Mouse (Mus musculus) kidney, embryonic 16.5 days (tissue): Measurements from ENCODE around the gene Pklr. TPM values are rescaled to one million over a fixed set of nuclear protein-coding genes. Genes with fewer than 3 reads are reported as not detected.
"Not testable (repeated sequence)": the region's sequence is repeated elsewhere in the genome, so short reads cannot be mapped to it uniquely, and the experiment has no call there.

Experiments
- ATAC-seq: fragments of 200-750 bp; cut with Nextera tagmentation; 2 replicates; pipeline ENCODE4 v1.8.0; 2017; ENCODE audit warnings: moderate TSS enrichment; ENCODE audit not compliant: low FRiP score, low TSS enrichment
- H3K27ac ChIP-seq: fragments of 300-500 bp; sonication (generic); 2 replicates; pipeline ENCODE4 v1.5.1; 2014; ENCODE audit warnings: low read length
- H3K27me3 ChIP-seq: fragments of 300-500 bp; sonication (generic); 2 replicates; pipeline ENCODE4 v1.6.1; 2014; ENCODE audit warnings: low read length, control low read depth, mixed read lengths; ENCODE audit not compliant: insufficient read depth
- H3K36me3 ChIP-seq: fragments of 300-500 bp; sonication (generic); 2 replicates; pipeline ENCODE4 v1.6.1; 2014; ENCODE audit warnings: low read length, control low read depth, mixed read lengths; ENCODE audit not compliant: insufficient read depth
- H3K4me1 ChIP-seq: fragments of 300-500 bp; sonication (generic); 2 replicates; pipeline ENCODE4 v1.6.1; 2014; ENCODE audit warnings: low read length, control low read depth, mixed read lengths; ENCODE audit not compliant: insufficient read depth
- H3K4me2 ChIP-seq: fragments of 300-500 bp; sonication (generic); replicated peaks from 2 replicates; pipeline ENCODE4 v1.6.1; 2014; ENCODE audit warnings: low read depth, low read length
- H3K4me3 ChIP-seq: fragments of 300-500 bp; sonication (generic); 2 replicates; pipeline ENCODE4 v1.5.1; 2014; ENCODE audit warnings: mild to moderate bottlenecking, low read length
- H3K9ac ChIP-seq: fragments of 300-500 bp; sonication (generic); replicated peaks from 2 replicates; pipeline ENCODE4 v1.6.1; 2014; ENCODE audit warnings: low read length
- H3K9me3 ChIP-seq: fragments of 300-500 bp; sonication (generic); 2 replicates; pipeline ENCODE4 v1.6.1; 2016; ENCODE audit warnings: low read length, control low read depth
- WGBS: fragments of 180-500 bp; shearing (Covaris S2); extraction: QIAGEN DNeasy Blood & Tissue Kit; methylation state at CpG from one replicate; pipeline ENCODE4 v1.1.7; 2014; 5-methylcytosine and 5-hydroxymethylcytosine counted together
- polyA plus RNA-seq: library from polyadenylated mRNA; unstranded; fragments of >200 nt; fragmentation: Nextera tagmentation; extraction: Ambion mirVana; gene quantifications from 2 replicates; pipeline ENCODE4 v1.2.1, GENCODE M21; 2015

The Pklr gene
- polyA plus RNA-seq, 1 experiment from 2014 or later: 5.0 TPM

DNA sequence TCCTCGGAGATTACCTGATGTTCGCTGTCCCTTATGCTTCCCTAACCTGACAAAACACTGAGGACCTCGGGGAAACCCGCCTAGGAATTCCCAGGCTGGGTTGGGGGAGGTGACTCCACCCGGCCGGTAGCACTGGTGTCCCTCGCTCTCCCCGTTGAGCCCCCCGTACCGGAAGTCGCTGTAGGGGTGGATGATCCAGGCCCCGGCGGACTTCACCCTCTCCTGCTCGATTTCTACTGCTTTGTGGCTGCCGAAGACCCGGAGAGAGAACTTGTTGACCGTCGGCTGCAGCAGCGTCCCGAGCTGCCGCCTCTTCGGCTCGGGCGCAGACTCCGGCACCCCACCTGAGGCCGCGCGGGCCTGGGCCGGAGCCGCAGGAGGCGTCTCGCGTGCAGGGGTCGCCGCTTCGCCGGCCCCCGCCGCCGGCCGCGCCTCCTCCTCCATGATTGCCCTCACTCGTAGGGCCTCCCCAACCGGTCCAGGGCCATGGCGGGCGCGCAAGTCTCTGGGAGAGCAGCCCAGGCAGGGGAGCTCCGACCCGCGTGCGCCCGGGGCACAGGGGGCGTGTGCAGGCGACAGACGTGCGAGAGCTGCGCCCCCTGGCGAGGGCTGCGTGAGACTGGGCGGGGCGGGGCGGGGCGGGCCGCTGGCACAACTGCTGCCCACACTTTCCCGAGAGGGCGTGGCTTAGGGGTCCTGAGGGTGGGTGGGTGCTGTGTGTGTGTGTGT is 23.8 kb downstream of the Pklr start, which contains the start of gene Hcn3:
Gene Hcn3, minus strand, starts transcription at position 581 of the 729 bp plus-strand sequence.
- Histone ChIP-seq H3K36me3 (no peaks in the 10 kb centered on the region), H3K27ac (no peak within 1 kb of the TSS), H3K9me3 (no peaks in the 10 kb centered on the region), H3K9ac (peak within 1 kb of the TSS; percentile 65), H3K27me3 (peaks cover 10% of the 10 kb centered on the region), H3K4me2 (peak within 1 kb of the TSS; percentile 99), H3K4me3 (peak within 1 kb of the TSS; percentile 63), H3K4me1 (peaks cover 19% of the 10 kb centered on the region)
- WGBS: under 1% methylated on average over 50 of the region's 66 CpGs
- peak; percentile 74; the same call in 1 of the 2 replicates for ATAC-seq

DNA sequence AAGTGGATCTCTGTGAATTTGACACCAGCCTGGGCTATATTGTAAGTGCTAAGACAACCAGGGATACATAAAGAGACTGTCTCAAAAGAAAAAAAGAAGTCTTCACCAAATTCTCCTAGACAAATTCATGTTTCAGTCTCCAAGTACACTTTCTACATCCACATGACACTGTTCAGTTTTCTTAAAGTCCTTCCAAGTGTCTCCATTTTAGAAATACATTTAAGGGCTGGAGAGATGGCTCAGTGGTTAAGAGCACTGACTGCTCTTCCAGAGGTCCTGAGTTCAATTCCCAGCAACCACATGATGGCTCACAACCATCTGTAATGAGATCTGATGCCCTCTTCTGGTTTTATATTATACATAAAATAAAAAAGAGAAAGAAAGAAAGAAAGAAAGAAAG is 25.3 kb downstream of the Pklr start:
- not testable (repeated sequence) for ATAC-seq, H3K4me2 ChIP-seq, H3K9me3 ChIP-seq, H3K4me3 ChIP-seq, H3K9ac ChIP-seq, H3K27ac ChIP-seq, H3K36me3 ChIP-seq
- H3K27me3 ChIP-seq: peaks cover 10% of the 10 kb centered on the region
- H3K4me1 ChIP-seq: peaks cover 28% of the 10 kb centered on the region

GRCm38 (mm10) chr3:89161786-89162185 is 25.8 kb downstream of the Pklr start:
- ATAC-seq: no peak
- Histone ChIP-seq H3K27me3 (peaks cover 10% of the 10 kb centered on the region), H3K9me3 (no peaks in the 10 kb centered on the region), H3K36me3 (peaks cover under 1% of the 10 kb centered on the region; the same call in 1 of the 2 replicates), H3K4me1 (peaks cover 31% of the 10 kb centered on the region), H3K9ac (no peak overlapping the region), H3K4me3 (no peak overlapping the region), H3K4me2 (no peak overlapping the region), H3K27ac (no peak overlapping the region)
- WGBS: 81% methylated on average over 4 of the region's 4 CpGs

GRCm38 (mm10) chr3:89163123-89163522 is 27.2 kb downstream of the Pklr start:
- Histone ChIP-seq H3K27me3 (peaks cover 8% of the 10 kb centered on the region), H3K4me3 (no peak overlapping the region), H3K27ac (no peak overlapping the region), H3K36me3 (peaks cover 10% of the 10 kb centered on the region; the same call in 1 of the 2 replicates), H3K9ac (no peak overlapping the region), H3K4me1 (peaks cover 31% of the 10 kb centered on the region), H3K9me3 (no peaks in the 10 kb centered on the region), H3K4me2 (no peak overlapping the region)
- WGBS: 76% methylated on average over 1 of the region's 1 CpGs
- no peak for ATAC-seq

DNA sequence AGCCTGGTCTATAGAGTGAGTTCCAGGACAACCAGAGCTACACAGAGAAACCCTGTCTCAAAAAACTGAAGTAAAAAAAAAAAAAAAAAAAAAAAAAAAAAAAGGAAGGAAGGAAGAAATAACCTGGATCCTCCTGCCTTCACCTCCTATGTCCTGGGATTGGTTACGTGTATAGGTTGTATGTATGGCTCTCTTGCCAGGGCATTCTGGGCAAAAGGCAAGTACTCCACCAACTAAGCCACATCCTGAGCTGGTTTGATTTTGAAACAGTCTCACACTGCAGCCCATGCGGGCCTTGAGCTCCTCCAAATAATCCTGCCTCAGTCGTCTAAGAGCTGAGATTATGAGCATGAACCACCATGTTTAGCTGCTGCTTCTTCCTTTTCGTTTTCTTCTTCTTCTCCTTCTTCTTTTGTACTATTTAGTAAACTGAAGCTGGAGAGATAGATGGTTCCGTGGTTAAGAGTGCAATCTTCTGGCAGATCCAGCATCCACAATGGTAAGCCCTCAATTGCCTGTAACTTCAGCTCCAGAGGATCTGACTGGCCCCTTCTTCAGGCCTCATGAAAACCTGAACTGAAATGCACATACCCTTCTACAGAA is 27.8 kb downstream of the Pklr start:
- no peak for ATAC-seq
- Histone ChIP-seq H3K4me1 (peaks cover 31% of the 10 kb centered on the region), H3K9ac (peak overlapping the region; percentile 96), H3K27ac (peak overlapping the region; percentile 98; the same call in 1 of the 2 replicates), H3K9me3 (no peaks in the 10 kb centered on the region), H3K27me3 (peaks cover 3% of the 10 kb centered on the region; the same call in 1 of the 2 replicates), H3K36me3 (peaks cover 16% of the 10 kb centered on the region), H3K4me3 (peak overlapping the region; percentile 91), H3K4me2 (peak overlapping the region; percentile 65)
- 70% methylated on average over 5 of the region's 5 CpGs for WGBS

GRCm38 (mm10) chr3:89164506-89165267 is 28.7 kb downstream of the Pklr start, which contains the start of gene Clk2:
TSS of gene Clk2 (plus strand) at chr3:89164795.
- under 1% methylated on average over 63 of the region's 79 CpGs for WGBS
- H3K9ac ChIP-seq: peak within 1 kb of the TSS; percentile 96
- H3K36me3 ChIP-seq: peaks cover 26% of the 10 kb centered on the region
- H3K4me3 ChIP-seq: peak within 1 kb of the TSS; percentile 91
- H3K27me3 ChIP-seq: no peaks in the 10 kb centered on the region
- H3K4me1 ChIP-seq: peaks cover 26% of the 10 kb centered on the region
- H3K27ac ChIP-seq: peak within 1 kb of the TSS; percentile 98
- H3K9me3 ChIP-seq: no peaks in the 10 kb centered on the region
- peak; percentile 97 for ATAC-seq
- peak within 1 kb of the TSS; percentile 65 for H3K4me2 ChIP-seq

GRCm38 (mm10) chr3:89165268-89165870 is 29.4 kb downstream of the Pklr start:
- H3K9ac ChIP-seq: peak overlapping the region; percentile 96
- peaks cover 19% of the 10 kb centered on the region for H3K4me1 ChIP-seq
- H3K27ac ChIP-seq: peak overlapping the region; percentile 98
- H3K27me3 ChIP-seq: no peaks in the 10 kb centered on the region
- H3K9me3 ChIP-seq: no peaks in the 10 kb centered on the region
- 15% methylated on average over 12 of the region's 12 CpGs for WGBS
- H3K4me2 ChIP-seq: peak overlapping the region; percentile 65
- no peak for ATAC-seq
- peaks cover 33% of the 10 kb centered on the region for H3K36me3 ChIP-seq
- peak overlapping the region; percentile 91 for H3K4me3 ChIP-seq

- H3K4me3 ChIP-seq: no peak overlapping the region
- no peak for ATAC-seq
- no peaks in the 10 kb centered on the region for H3K9me3 ChIP-seq
- no peak overlapping the region for H3K27ac ChIP-seq
- H3K4me1 ChIP-seq: peaks cover 18% of the 10 kb centered on the region
- H3K36me3 ChIP-seq: peaks cover 43% of the 10 kb centered on the region
- no peak overlapping the region for H3K4me2 ChIP-seq
- 83% methylated on average over 19 of the region's 19 CpGs for WGBS
- H3K9ac ChIP-seq: no peak overlapping the region
- no peaks in the 10 kb centered on the region for H3K27me3 ChIP-seq
These were observed 31.0 kb downstream of the Pklr start for GRCm38 (mm10) chr3:89166945-89167344.

GRCm38 (mm10) chr3:89174844-89175243 is 38.9 kb downstream of the Pklr start:
- WGBS: 94% methylated on average over 11 of the region's 11 CpGs
- peaks cover 66% of the 10 kb centered on the region for H3K36me3 ChIP-seq

More at GRCm38 (mm10) chr3:89174844-89175243, 38.9 kb downstream of the Pklr start:
- Histone ChIP-seq H3K4me3 (no peak overlapping the region), H3K4me1 (peaks cover 16% of the 10 kb centered on the region), H3K4me2 (no peak overlapping the region), H3K9ac (no peak overlapping the region), H3K27me3 (no peaks in the 10 kb centered on the region), H3K27ac (no peak overlapping the region), H3K9me3 (no peaks in the 10 kb centered on the region)
- no peak for ATAC-seq
